Mouse (Mus musculus): ENCODE measurements around the gene Ppm1n.

DNA sequence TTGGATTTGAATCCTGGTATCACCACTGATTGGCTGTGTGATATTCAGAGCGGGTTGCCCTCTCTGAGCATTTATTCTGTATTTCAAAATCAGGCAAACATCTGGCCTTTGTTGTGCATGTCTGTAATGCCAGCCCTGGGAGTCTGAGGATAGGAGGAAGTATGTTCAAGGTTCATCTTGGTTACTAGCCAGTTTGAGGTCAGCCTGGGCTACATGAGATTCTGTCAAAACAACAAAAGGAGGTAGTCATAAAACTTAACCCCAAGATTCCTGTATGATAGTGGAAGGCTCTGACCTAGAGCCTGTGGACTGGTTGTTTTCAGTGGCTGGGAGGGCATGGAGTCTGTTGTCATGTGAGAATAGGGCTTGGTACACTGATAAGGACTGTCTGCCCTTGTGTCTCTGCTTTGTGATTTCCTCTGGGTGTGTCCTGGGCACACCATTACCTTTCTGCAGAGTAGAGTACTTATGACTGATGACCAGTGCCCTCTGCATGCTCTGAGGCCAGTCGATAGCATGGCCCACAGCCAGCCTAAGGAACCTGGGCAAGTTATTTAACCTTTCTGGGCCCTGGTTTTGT, 44.7 kb downstream of the Ppm1n start:
- TF ChIP-seq CTCF (IDR thresholded peaks at IDR 0.05 in 2 of 3, conservative IDR thresholded peaks at IDR 0.05 in 1 of 3; ENCODE audit: control insufficient read depth in 1 of 3, insufficient read depth in 1 of 3, low read depth in 2 of 3, low read length in 3 of 3, poor library complexity in 1 of 3, severe bottlenecking in 1 of 3) (no peak), USF1 (IDR thresholded peaks at IDR 0.05; ENCODE audit: low read depth, low read length) (peak; percentile 11; the same call in 1 of the 2 replicates), POLR2A (IDR thresholded peaks at IDR 0.05; ENCODE audit: control insufficient read depth in 1 of 2, insufficient read depth in 1 of 2, low read depth in 1 of 2, low read length in 2 of 2, poor library complexity in 1 of 2) (no peak), KAT2A (conservative IDR thresholded peaks at IDR 0.05; ENCODE audit: low read depth, low read length) (no peak), E2F4 (IDR thresholded peaks at IDR 0.05; ENCODE audit: borderline replicate concordance, low read depth, low read length) (no peak), GATA1 (IDR thresholded peaks at IDR 0.05; ENCODE audit: low read depth, low read length) (0 out of 2 replicates have a peak, but pooled peaks have one; percentile 47), CHD2 (IDR thresholded peaks at IDR 0.05; ENCODE audit: low read length) (no peak), NELFE (IDR thresholded peaks at IDR 0.05; ENCODE audit: low read depth, low read length) (no peak), SIN3A (IDR thresholded peaks at IDR 0.05; ENCODE audit: low read length) (peak; percentile 78), EP300 (IDR thresholded peaks at IDR 0.05; ENCODE audit: low read depth in 1 of 2, low read length in 2 of 2) (no peak; a peak in 1 of 4 replicates), MEF2A (IDR thresholded peaks at IDR 0.05; ENCODE audit: extremely low read depth, insufficient replicate concordance, low read depth, low read length, poor library complexity, severe bottlenecking) (no peak), UBTF (IDR thresholded peaks at IDR 0.05; ENCODE audit: borderline replicate concordance, insufficient read depth, low read depth, low read length) (no peak), USF2 (IDR thresholded peaks at IDR 0.05; ENCODE audit: borderline replicate concordance in 1 of 2, insufficient read depth in 1 of 2, low read depth in 1 of 2, low read length in 2 of 2) (no peak)

Measured in MEL (cell line).